Mouse (Mus musculus) layer of hippocampus, postnatal 25 days (tissue): ENCODE results near the gene Rftn1. TPM values are rescaled to one million over a fixed set of nuclear protein-coding genes. Genes with fewer than 3 reads are reported as not detected.

ENCODE experiments used
- DNase-seq, 2 experiments: peaks; one replicate each; pipeline ENCODE4 v3.0.0; 2022; ENCODE audit warnings: mixed read lengths in 2 of 2, low spot score in 1 of 2; ENCODE audit errors: extremely low spot score in 1 of 2
- total RNA-seq, 2 experiments: library from RNA; stranded (reverse); gene quantifications; 2 replicates each; pipeline ENCODE4 v1.2.3; 2021

Rftn1 gene
- total RNA-seq, 2 experiments from 2014 or later = 14.2 to 14.7 TPM

DNA sequence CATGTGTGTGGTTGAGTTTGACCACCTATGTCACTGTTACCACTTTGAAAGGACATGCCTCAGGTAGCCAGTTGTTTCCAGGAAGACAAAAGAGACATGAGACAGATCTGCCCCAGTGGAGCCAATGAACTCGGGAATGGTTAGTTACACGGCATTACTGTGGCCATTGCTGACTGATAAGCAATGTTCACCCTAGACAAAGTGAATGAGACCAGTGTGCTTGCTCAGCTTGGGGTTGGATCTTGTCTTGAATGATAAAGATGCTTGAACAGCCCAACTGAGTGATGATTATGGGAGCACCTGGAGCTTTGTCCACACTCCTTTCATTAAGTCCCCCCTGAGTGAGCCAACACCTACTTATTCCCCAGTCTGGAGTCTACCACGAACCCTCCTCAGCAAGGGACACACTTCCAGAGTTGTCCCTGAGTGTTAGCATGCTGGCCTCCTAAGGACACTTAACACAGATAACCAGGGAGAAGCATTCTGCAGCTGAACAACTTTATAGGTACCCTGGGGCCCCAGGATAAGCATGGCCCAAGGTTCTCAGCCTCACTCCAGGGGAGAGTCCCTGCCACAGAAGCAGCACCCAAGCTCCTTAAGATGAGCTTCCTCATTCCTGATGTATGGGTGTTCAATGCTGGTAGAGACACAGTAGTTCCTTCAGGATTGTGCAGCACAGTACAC lies 149.6 kb downstream of the Rftn1 start:
- DNase-seq = no peak

DNA sequence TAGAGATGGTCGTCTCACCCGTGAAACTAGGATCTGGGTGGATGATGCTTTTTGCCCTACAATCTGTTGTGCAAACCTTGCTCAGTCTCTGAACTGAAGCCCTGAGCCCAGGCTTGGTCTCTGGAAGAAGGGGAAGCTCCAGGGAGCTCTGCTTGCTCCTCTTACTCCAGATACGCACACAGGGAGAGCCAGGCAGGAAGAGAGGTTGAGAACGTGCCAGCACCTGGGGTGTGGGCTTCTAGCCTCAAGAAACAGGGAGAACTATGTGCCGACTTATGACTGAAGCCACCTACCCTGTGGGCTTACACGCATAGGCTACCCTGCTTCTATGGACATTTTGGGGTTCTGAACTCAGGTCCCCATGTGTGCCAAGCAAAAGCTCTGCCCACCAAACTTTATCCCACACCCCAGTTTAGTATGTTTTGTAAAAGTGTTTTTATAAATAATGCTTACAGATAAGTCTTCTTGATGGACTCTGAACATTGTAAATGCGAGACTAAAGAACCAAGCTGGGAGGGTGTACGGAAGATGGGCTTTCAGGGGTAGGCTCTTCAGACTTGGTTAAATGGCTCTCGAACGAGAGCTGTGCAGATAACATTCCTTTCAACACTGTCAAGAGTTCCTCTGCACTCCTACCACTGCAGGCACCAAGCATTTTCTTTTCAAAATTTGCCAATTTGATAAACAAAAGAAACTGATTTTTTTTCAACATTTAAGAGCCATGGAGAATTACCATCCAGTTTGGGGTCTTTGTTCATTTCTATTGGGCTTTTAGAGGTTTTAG lies 152.4 kb downstream of the Rftn1 start:
- no peak for DNase-seq

DNA sequence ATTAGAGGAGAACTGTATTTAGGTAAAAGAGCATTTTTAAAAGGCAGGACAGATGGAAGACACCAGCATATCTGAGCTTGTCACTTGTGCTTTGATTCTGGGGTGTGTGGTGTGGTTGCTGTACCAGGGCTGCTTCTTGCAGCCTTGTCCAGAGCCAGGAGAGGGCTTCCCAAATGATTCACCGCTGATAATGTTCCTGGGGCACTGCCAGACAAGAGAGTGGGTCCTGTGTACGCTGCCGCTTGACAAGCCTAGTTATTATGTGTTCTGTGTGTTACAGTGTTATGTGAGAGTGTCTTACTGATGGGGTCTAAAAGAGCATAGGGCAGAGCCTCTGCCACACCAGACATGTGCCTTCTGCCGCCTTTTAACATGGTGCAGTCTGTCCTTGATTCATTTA lies 153.1 kb downstream of the Rftn1 start:
- no peak for DNase-seq

DNA sequence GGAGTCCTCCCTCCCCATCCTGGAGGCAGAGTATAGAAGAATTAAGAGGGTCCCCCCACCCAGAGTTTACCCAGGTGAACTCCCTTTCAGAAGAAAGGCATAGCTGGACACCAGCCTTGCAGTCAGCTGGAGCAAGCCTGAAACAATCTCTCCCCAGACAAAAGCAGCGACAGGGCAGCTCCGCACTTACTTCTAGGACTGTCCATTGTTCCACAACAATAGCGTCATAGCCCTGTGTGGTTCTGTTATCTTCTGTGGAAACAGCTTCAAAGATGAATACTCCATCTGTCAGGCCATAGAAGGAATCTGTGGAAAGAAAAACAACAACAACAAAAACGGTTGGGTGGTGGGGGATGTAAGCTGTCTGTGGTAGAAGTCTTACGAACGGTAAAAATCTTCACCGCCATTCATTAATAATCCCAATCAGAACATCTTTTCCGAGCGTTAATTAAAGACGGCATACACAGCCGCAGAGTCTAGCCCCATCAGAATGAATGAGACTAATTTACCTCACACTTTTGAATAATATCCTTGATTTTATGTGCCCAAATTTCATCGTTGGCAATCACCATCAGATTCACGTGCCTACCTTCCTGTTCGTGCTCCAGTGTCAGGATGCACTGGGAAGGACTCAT lies 153.6 kb downstream of the Rftn1 start:
- no peak for DNase-seq

DNA sequence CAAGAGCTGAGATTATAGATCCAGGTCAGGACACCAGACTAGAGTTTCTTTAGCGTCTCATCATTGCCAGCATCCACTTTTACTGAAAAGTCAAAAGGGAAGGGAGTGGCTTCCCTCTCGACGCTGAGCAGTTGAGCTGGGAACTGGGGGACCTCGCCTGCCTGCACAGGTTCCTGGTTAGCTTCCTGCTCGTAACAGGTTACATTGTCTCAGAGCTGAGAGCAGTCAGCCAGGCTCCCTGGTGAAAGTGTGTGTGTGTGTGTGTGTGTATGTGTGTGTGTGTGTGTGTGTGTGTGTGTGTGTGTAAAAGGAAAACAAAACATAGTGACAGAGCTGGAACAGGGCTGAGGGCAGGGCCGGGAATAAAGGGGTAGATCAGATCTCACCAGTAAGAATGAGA lies 156.8 kb downstream of the Rftn1 start:
- no peak for DNase-seq

DNA sequence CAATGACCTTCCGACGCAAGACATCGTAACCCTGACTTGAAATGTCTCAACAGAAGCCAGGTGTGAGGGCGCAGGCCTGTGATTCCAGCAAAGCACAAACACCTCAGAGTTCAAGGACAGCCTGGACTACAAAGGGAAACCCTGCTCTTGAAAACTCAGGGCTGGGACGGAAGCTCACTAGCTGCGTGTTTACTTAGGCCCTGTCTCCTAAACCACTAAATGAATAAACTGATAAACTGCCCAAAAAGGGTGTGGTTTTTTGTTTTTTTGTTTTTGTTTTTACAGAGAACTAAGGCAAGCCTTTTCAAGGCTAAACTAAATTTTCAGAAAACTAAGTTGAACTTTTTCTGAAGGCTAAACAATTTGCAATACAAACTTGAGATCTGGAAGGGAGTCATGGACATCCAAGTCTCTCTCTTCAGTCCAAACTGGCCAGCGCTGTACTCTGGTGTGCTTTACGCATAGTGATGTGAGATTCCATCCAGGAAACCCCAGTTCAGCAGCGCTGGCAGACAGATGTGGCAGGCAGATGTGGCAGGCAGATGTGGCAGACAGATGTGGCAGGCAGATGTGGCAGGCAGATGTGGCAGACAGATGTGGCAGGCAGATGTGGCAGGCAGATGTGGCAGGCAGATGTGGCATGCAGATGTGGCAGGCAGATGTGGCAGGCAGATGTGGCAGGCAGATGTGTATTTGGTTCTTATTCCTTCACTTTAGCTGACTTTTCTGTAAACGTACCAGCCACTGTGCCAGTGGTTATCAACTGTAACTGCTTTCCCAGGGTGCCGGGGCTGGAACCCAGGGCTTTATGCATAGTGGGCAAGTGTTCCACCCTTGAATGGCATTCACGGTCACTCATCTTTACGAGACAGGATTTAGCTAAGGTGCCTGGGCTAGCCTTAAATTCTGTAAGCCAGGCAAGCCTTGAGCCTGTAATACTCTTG lies 158.7 kb downstream of the Rftn1 start:
- no peak for DNase-seq

DNA sequence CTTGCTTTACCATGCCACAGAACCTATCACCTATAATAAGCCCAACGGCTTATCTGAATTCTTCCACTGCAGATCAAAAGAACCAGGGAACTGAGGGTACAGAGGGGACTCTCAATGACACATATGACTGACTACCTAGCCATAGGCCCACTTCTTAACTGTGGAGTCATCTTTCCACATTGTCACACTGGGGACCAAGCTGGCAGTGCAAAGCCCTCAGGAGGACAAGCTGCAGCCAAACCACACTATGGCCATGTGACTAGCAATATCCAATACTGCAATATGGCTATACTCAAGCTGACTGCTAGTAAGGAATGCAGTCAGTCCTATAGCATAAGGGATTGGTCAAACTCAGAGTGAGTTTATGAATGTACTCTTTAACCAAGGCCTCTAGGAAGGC lies 164.8 kb downstream of the Rftn1 start:
- no peak for DNase-seq

DNA sequence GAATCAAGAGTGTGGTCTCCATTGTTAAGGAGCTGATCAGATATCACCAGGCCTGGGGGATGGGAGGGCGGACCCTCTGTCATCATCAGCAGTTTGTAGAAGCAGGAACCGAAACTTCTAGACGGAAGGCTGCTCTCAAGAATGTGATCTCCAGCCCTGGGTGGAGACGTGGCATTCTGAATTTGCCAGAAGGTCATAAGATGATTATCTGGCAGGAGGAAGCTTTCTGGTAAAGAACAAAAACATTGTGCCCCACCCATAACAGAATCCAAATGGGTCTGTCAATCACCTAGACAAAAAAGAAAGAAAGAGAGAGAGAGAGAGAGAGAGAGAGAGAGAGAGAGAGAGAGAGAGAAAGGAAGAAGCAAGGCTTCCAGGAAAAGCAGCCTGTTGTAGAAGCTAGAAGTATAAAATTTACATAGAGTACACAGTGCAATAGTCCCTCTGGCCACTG lies 165.3 kb downstream of the Rftn1 start:
- no peak for DNase-seq

DNA sequence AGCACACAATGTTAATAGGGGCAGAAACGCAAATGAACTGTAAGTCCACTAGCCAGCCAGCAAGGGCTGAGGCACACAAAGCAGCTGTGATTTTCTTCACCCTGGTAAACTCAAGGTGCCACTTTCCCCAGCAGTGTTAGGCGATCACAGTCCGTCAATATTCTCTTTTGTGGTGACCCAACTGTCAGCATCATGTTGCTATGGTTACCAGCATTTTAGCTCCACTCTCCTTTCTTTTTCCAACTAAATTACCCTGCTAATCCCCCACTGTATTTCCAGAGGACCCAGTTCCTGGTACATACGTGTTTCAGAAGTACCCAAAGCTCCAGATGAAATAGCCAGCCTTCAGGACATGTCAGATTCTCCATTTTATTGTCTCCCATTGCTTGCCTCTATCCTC lies 169.1 kb downstream of the Rftn1 start:
- no peak for DNase-seq

DNA sequence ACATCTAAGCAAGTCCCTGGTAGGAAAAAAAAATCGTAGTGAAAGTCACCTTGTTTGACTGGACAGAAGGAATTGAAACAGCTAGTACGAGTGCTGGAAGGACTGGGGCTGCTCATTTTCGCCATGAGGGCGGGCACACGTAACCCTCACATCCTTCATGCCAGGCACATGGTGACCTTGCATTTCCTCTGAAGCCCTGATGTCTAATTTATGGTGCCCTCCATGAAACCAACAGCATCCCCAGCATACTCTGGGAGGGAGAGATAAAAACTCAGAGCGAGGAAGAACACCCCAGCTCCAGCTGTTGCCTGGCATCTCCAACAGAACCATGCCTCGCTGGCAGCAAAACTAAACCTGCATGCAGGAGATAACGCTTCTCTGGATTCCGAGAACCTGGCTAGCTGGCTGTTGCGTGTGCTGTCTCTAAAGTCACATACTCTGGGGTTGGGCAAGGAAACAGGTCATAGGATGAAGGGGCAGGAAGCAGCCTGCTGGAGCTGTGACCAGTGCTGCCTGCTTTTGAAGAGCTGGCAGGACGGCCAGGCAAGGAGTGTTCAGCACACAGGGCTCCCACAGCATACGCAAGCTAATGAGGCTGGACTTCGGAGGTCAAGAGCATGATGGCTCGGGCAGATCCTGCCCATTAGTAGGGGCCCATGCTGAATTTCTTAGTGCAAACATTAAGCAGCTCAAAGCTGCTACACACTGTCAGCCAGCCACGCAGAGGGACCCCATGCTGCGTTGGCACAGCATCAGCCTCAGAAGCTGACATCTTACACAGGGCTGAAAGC lies 170.1 kb downstream of the Rftn1 start:
- DNase-seq = no peak

DNA sequence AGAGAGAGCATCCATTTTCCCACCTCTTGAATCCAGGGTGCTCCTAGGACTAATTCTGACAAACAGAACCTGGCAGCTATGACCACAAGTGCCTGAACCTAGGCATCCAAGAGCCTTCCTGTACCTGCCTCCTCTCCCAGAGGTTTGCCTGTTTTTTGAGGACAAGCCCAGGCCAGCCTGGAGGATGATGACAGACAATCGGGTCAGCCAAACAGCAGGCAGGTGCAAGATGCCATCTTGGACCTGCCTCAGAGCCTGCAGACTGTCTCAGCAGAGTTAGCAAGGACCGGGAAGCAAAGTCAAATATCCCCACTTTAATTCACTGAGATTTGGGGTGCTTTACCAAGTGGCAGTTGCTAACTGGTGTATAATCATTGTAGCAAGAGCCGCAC lies 170.7 kb downstream of the Rftn1 start:
- no peak for DNase-seq

DNA sequence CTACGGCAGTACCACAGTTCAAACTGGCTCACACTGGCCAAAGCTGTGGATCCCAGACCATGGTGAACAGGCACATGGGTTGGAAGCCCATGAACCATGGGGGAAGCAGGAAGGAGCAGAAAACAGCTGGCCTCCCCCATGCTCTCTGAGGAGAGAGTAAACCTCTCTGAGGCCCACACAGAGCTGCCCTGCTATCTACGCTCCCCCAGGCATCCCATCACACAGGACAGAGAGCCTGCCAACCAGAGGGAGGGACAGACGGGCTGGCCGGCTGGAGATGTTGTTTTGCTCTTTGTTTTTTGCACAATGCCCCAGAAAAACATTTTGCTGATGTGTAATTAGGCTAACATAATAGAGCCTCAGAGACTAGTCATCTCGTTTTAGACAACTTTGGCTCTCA lies 171.4 kb downstream of the Rftn1 start:
- DNase-seq = no peak

DNA sequence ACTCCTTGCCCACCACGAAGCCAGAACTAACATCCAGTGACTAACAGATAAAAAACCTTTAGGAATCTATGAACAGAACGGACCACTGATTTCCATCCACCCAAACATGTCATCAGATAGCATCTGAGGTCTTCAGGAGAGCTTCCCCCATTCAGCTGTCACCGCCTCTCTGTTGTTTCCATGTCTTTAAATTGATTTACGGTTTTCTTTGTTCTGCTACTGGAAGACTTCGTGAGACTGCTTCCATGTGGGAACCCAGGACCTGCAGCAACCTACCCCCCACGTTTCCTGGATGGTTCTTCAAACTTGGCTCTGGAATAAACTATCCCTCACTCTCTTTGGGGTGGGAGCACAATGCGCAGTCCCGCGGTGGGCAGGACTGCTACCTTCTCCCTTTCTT lies 175.8 kb downstream of the Rftn1 start:
- DNase-seq = no peak

DNA sequence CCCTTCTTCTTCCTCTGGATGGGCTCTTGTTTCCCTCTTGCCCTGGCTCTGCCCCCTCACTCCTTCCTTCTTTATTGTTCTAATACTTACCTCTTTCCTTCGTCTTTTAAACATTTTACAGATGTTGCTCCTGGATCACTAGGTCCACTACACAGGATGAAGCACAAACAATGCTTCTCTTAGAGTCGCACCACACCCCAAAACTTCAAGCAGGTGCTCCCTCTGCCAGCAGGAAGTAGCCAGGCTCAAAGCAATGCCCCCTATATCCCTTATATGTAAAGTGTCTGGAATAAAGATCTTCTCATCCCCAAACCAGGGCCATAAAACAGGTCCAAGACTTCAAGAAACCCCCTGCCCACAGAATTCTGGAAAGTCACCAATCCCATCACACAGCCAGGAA lies 176.6 kb downstream of the Rftn1 start:
- no peak for DNase-seq

DNA sequence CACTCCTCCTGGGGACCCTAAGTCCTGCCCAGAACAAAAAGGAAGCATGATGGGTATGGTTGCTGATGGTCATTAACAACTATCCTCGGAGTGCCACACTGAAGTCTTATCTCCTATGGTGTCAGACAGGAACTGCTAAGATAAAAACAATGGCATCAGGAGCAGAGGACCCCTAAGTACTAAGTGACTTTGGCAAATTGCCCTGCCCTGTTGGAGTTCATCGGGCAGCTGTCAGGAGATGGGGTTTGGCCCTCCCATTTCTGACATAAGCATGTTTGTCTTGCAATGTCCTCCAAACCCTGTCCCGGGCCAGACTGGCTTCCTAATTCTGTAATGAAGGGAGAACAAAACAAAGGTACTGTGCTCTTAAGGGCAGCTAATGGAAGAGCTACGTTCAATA lies 180.4 kb downstream of the Rftn1 start:
- DNase-seq = no peak

DNA sequence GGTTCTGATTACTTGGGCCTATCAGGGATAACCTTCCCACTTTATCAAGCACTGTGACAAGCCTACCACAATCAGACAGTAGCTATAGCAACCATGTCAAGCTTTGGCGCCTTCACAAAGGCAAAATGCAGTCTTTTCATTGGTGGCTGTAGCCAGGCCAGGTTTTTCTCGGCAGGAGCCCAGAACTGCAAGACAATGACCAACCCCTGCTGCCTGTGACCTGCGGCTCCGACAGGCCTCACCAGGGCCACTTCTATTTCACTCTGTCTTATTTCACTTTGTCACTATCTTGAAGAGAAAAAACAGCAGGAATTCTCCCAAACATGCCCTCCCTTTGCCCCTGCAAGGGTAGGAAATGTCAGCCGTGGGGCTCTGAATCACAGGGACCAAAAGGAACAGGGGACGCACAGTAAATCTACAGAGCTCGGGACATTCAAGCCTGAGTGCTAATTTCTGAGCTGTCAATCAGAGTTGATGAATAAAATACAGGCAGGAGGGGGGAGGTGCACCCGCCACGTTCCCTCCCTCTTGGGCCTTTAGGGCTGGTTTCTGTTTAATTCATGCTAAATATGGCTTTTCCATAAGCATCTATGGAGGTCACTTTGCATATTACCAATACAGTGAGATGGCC lies 183.6 kb downstream of the Rftn1 start:
- peak in 1 of 2 experiments; percentile 27 for DNase-seq

DNA sequence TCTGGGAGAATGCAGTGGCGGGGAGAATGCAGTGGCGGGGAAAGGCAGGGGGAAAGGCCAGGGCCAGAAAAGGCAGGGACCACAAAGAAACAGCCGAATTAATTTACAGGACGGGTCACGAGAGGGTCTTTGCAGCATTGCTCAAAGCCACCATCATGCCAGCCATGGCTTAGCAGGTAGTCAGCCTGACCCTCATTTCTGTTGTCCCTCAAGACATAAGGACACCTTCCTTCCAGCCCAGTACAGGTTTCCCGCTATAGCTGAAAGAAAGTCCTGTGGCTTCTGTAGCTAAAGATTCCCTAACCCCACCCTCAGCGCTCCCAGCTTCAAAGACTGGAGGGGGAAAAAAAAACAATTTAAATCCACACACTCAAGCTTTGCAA lies 184.1 kb downstream of the Rftn1 start:
- no peak for DNase-seq

DNA sequence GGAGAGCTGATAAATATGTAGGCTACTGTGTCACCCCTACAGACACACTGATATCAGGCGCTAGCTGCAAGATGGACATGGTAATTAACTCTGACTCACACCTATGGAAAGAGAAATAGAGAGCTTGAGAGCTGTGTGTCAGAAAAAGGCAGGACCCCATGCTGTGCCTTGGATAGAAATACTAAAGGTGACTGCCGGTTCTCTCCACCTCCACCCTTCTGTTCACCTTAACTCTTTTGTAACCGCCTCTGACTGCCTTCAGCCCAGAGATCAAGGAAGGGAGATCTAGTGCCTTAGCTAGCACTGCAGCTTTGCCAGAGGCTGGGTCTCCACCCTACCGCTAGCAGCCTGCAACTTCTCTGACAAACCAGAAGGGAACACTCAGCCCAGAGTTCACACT lies 187.3 kb downstream of the Rftn1 start:
- no peak for DNase-seq

DNA sequence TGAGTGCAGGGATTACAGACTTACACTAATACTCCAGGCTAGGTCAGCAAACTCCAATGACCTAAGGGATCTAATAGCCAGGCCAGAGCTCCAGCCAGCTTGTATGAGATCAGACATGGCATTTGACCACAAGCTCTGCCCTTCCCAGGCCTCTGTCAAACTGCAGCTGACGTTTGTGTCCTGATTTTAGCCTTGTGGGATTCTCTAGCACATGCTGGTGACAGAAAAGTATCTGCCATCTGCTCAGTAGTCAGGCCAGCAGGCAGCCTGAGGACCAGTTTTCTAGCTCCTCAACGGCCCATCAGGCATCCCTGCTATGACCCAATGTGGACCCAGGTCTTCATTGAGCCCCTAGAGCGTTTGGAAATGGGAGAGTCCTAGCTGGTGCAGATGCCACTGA lies 188.3 kb downstream of the Rftn1 start:
- no peak for DNase-seq
